Mouse (Mus musculus) spleen, postnatal 36 days (tissue): ENCODE results near the gene Nox3.

Experiments used
- DNase-seq, 2 experiments: peaks; one replicate each; pipeline ENCODE4 v3.0.0; 2022; ENCODE audit warnings: low spot score in 2 of 2, mixed read lengths in 1 of 2

Nox3 gene

DNA sequence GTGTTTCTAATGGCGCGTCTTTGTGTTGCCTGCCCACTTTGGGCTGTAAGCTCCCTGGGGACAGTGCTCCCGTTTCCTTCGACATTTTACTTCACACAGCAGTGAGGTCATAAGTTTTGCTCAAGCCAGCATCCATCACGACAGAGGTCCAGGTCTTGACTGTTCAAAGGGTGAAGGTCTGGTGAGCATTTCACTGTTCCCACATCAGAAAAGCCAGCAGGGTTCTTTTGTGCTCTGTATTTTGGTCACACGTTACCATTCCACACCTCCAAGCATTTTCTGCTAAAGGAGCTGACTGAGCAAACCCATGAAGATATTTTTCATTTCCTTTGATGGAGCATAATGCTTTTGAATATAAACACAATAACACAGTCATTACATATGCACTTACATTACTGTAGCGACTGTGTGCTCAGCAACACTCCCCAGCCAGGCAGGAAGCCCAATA is 85.7 kb downstream of the Nox3 start:
- no peak for DNase-seq

DNA sequence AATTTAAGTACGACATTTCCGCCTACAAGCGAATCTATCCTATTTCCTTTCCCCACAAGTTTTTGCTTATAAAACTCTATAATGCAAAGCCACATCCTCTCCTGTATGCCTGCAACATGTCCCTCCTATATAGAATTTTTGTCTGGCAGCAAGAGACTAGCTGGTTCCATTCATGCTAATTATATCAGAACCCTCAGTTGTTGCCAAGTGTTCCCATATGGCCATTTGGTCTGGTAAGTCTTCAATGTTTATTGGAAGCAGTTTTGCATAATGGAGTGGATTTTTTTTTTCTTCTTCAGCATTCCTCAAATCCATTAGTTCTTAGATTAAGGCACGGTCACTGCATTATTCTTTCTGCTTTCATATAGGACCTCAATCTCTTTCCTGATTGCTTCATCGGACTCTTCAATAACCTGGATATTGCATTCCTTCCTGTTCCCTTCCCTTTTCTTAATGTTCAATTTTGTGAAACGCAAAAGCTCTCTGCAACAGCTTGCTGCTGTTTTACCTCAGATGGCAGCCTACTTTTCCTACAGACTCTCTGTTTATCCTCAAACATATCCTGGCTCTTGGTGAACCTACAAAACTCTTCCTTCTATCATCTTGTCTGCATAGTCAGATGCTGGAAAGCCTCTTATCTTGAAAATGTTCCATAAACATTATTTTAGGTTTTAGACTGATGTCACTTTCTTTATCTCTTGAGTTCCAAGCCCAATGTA is 92.9 kb downstream of the Nox3 start:
- DNase-seq: no peak

DNA sequence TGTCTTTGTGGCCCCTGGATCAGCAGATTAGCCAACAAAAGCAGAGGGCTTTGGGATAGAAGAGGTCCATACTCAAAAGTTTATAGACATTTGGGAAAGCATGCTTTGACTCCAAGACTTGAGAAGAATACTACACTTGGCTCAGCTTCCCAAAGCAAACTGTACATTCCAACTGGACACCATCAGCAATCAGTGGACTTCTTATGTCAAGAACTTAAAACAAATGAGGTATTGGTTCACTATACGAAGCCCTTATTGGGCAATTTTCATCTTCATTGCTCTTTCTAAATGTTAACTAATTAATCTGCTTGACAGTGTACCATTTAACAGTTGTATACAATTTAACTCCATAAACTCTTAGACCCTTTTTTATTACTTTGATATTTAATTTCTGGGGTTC is 97.7 kb downstream of the Nox3 start:
- no peak for DNase-seq

DNA sequence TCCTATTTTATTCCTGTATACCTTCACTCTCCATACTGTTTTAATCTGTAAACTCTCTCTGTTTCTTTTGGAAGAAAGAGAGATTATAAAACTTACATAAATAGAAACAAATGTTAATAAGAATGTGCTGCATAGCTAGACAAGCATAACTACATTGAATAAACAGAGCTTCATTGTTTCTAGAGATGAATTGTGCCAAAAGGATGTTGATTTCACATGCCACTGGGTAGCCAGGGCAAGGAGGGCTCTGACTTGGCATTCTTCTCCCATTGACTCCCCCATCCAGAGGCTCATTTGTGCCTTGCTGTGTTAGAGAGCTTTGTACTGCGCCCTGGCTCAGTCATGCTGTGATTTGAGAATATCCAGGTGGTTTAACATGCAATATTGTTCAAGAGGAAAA is 98.2 kb downstream of the Nox3 start:
- DNase-seq: no peak

DNA sequence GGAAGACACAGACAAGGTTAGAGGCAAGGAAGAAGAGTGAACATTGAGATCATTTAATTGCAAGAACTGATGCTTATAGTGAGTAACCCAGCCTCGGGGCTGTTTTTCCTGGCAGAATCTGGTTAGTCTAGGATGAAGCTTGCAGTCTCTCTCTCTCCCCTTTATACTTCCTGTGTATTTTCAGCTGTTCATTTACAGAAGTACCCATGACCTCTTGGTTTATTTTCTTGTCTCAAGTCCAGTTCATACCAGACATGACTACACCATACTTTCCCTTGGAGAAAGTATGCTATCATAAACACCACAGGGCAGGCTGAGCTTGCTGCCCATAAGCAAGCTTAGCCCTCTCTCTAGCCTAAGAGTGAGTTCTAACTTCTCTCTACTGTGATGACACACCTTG is 98.9 kb downstream of the Nox3 start:
- no peak for DNase-seq
